Mouse (Mus musculus) liver, postnatal 0 days (tissue): Measurements from ENCODE around the gene Ipo5.

Experiments used
- CTCF ChIP-seq: sonication (generic); IDR thresholded peaks from 2 replicates; pipeline ENCODE4 v1.5.1; 2016; ENCODE audit warnings: antibody characterized with exemption, low read depth
- EP300 ChIP-seq: IDR thresholded peaks from 2 replicates; pipeline ENCODE4 v1.6.1; 2016; ENCODE audit warnings: antibody characterized with exemption, low read depth, mild to moderate bottlenecking

GRCm38 (mm10) chr14:120881054-120881453, 30.0 kb upstream of the Ipo5 start:
- TF ChIP-seq CTCF (no peak), EP300 (no peak)
